Mouse (Mus musculus): ENCODE data around the gene Foxk1. TPM values are rescaled to one million over a fixed set of nuclear protein-coding genes. Genes with fewer than 3 reads are reported as not detected.

Gene Foxk1
- total RNA-seq, 2 experiments from 2014 or later: 38.7 to 40.5 TPM

GRCm38 (mm10) chr5:142439911-142440432 lies 38.7 kb downstream of the Foxk1 start:
- no peak for DNase-seq (ENCODE audit: low spot score in 2 of 2)
- intact Hi-C loops (cut with DNase I): loop anchor here (2.0 kb wide), 2 partner anchors 35 to 73 kb away; no protein-coding TSS in a partner anchor

- intact Hi-C loops (cut with DNase I): loop anchor here (2.0 kb wide), 2 partner anchors 36 to 74 kb away; no protein-coding TSS in a partner anchor
- peak in 1 of 2 experiments; percentile 67 for DNase-seq (ENCODE audit: low spot score in 2 of 2)
Measured at GRCm38 (mm10) chr5:142440451-142441147, 39.3 kb downstream of the Foxk1 start.

GRCm38 (mm10) chr5:142441332-142442044 lies 40.2 kb downstream of the Foxk1 start:
- intact Hi-C loops (cut with DNase I): loop anchor here (2.0 kb wide), 2 partner anchors 37 to 75 kb away; no protein-coding TSS in a partner anchor
- DNase-seq (ENCODE audit: low spot score in 2 of 2): no peak

DNA sequence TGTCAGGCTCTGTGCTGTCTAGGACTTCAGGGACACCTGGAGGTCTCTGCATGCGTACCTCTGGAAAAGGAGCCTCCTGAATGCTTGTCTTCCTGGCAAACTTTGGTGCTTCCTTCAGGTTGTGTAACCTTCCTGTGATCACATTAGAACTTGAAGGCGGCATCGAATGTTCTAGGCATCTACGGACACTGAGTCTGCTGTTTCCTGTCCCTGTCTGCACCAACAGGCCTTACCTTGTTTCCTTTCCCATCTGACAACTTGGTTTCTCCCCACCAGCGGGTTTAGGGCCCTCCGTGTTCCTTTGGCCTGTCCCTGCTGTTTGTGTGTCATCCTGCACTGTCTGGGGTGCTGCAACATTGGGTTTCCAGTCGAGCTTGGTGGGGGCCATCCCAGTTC lies 40.7 kb downstream of the Foxk1 start:
- no peak for DNase-seq (ENCODE audit: low spot score in 2 of 2)
- intact Hi-C loops (cut with DNase I): no loop called here

- intact Hi-C loops (cut with DNase I): no loop called here
- DNase-seq (ENCODE audit: low spot score in 2 of 2): no peak
Measured at GRCm38 (mm10) chr5:142443514-142443913, 42.2 kb downstream of the Foxk1 start.

DNA sequence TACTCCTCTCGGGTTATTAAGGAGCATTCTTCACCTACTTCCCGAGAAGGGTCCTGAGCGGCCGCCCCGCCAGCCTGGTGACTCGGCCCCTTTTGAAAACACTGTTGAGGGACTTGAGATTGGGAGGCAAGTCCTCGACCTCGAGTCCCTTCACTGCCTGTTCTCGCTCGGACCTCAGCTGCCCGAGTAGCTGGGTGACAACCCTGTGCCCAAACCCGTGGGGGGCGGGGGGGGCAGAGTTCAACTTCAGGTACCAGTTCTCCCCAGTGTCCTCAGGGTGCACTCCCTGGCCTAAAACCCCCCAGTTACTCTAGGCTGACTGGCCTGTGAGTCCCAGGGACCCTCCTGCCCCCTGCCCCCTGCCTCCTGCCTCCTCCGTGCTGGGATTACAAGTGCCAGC lies 42.7 kb downstream of the Foxk1 start:
- intact Hi-C loops (cut with DNase I): no loop called here
- DNase-seq (ENCODE audit: low spot score in 2 of 2): no peak

- DNase-seq (ENCODE audit: low spot score in 2 of 2): no peak
- intact Hi-C loops (cut with DNase I): loop anchor here (5.0 kb wide), 1 partner anchor 1598 kb away; no protein-coding TSS in a partner anchor
Measured at GRCm38 (mm10) chr5:142444791-142445531, 43.7 kb downstream of the Foxk1 start.

- intact Hi-C loops (cut with DNase I): loop anchor here (5.0 kb wide), 1 partner anchor 1598 kb away; no protein-coding TSS in a partner anchor
Measured at GRCm38 (mm10) chr5:142445709-142446108, 44.4 kb downstream of the Foxk1 start.

DNA sequence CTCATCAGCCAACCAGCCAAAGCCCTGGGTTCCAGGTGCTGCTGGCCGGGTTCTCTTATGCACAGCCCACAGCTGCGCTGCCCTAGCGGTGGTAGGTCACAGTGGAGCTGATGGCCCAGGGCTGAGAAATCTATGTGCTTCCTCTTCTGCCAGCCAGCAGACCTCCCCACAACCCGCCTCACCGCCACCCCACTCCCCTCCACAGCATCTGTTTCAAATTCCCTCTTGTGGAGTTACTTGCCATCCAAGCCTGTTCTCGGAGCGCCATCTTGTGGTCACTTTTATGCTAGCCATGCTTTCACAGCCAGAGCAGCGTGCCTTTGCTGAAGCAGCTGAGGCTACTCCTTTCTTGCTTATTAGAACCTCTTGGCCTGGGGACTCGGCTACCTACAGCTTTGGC lies 46.8 kb downstream of the Foxk1 start:
- intact Hi-C loops (cut with DNase I): loop anchor here (1.0 to 5.0 kb wide), 3 partner anchors 45 to 1601 kb away; no protein-coding TSS in a partner anchor
- peak; percentile 88 to 94 for DNase-seq (ENCODE audit: low spot score in 2 of 2)

More at GRCm38 (mm10) chr5:142445709-142446108, 44.4 kb downstream of the Foxk1 start:
- no peak for DNase-seq (ENCODE audit: low spot score in 2 of 2)

DNA sequence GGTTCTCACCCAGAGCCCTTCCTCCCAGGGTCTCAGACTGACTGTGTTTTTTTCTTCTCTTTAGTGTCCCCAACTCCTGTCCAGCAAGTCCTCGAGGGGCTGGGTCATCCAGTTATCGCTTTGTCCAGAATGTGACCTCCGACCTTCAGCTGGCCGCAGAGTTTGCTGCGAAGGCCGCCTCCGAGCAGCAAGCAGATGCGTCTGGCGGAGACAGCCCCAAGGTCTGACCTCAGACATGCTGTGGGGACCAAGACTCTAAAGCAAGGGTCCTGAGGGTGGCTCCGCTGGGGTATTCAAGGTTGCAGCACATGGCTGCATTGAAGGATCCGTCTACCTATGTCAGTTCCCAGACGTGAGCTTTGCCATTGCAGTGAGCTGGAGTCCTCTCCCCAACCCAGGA lies 47.3 kb downstream of the Foxk1 start:
- intact Hi-C loops (cut with DNase I): loop anchor here (1.0 to 5.0 kb wide), 3 partner anchors 46 to 1601 kb away; no protein-coding TSS in a partner anchor
- no peak for DNase-seq (ENCODE audit: low spot score in 2 of 2)

DNA sequence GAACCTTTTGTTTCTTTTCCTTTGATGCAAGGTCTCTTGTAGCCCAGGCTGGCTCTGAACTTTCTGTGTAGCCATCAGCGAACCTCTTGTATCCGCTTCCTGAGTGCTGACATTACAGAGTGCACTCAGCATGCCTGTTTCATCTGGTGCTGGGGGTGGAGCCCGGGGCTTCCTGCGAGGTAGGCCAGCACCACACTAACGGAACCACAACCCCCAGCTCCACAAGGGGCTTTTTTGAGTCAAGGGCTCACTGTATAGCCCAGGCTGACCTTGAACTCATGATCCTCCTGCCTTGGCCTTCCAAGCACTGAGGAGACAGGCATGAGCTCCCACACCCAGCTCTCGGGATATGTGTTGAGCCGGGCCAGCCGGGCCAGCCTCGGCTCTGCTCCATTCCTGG lies 49.5 kb downstream of the Foxk1 start:
- intact Hi-C loops (cut with DNase I): no loop called here
- DNase-seq (ENCODE audit: low spot score in 2 of 2): no peak

DNA sequence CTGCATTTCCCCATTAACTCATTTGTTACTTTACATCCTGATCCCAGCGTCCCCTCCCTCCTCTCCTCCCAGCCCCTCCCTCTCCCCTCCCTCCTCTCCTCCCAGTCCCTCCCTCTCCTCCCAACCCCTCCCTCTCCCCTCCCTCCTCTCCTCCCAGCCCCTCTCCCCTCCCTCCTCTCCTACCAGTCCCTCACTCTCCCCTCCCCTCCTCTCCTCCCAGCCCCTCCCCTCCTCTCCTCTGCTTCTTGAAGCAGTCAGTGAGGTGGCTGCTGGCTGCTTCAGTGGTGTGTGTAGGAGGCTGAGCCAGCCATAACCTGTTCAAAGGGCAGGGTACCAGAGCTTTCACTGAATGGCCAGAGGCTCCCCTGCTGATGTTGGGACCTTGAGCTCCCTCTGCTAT lies 50.5 kb downstream of the Foxk1 start:
- intact Hi-C loops (cut with DNase I): no loop called here
- no peak for DNase-seq (ENCODE audit: low spot score in 2 of 2)

DNA sequence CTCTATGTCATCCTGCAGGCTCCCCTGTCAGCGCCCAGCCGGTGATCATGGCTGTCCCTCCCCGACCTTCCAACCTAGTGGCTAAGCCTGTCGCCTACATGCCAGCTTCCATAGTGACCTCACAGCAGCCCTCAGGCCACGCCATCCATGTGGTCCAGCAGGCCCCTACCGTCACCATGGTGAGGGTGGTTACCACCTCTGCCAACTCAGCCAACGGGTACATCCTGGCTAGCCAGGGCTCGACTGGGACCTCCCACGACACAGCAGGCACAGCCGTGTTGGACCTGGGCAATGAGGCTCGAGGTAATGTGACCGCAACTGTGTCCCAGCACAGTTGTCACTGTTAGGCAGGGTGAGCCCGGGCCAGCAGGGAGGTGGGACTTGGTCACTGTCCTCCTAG lies 52.4 kb downstream of the Foxk1 start:
- DNase-seq (ENCODE audit: low spot score in 2 of 2): no peak
- intact Hi-C loops (cut with DNase I): no loop called here

DNA sequence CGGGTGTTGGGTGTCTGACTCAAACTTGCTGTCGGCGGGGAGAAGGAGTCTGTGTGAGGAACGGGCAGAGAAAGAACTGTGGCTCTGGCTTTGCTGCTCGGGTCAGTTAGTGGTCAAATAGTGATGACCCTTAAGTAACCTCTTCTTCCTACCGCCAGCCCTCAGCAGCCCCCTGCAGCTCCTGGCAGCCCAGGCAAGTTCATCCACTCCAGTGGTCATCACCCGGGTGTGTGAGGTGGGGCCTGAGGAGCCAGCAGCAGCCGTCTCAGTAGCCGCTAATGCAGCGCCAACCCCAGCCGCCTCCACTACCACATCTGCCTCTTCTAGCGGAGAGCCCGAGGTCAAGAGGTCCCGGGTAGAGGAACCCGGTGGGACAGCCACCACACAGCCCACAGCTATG lies 55.0 kb downstream of the Foxk1 start:
- no peak for DNase-seq (ENCODE audit: low spot score in 2 of 2)
- intact Hi-C loops (cut with DNase I): no loop called here

GRCm38 (mm10) chr5:142457345-142457744 lies 56.0 kb downstream of the Foxk1 start:
- intact Hi-C loops (cut with DNase I): no loop called here
- peak; percentile 44 to 81 for DNase-seq (ENCODE audit: low spot score in 2 of 2)

DNA sequence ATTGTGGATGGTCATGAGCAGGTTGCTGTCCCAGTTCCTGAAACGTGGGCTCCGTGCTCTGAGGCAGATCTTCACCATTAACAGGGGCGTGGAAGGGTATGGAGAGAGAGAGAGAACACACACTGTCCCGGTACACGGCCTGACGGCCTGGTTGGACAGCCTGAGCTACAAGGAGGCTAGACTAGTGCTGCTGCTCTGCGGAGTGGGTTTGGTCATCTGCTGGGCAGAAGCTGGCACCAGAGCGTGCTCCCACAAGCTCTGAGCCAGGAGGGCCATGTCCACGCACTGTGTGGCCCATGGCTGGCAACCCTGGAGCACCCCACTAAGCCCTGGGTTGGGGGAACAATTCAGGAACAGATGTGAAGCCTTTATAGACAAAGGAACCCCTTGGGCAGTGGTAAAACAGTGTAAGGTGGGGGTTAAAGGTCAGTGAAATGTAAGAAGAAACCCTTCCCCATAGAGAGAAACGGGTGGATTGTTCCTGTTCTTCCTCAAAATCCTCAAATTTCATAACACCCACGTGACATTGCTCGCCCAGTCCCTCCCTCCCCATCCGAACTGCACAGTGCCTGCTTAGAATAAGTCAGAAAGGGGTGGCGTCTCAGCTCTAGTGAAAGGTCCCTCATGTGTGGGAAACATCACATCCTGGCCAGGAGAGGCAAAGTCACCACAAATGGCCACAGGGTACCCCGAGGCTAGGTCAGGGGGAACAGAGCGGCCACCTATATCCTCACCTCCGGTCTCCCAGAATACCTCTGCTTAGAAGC lies 57.7 kb downstream of the Foxk1 start:
- DNase-seq (ENCODE audit: low spot score in 2 of 2): peak in 1 of 2 experiments; percentile 78
- intact Hi-C loops (cut with DNase I): no loop called here

DNA sequence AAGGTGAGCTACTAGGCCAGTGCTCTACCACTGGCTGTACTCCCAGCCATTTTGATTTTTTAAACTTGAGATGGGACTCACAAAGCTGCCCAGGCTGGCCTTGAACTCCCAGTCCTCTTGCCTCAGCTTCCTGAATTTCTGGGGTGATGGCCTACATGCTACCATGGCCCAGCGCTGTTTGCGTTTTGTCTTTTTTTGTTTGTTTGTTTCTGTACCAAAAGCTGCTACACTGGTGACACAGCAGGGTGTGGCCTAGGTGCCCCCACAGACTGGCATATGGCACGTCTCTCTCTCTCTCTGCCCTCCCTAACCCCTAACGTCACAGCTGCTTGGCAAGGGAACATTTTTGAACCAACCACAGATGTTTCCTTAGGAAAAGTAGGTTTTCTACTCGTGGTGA lies 58.5 kb downstream of the Foxk1 start:
- intact Hi-C loops (cut with DNase I): no loop called here

DNA sequence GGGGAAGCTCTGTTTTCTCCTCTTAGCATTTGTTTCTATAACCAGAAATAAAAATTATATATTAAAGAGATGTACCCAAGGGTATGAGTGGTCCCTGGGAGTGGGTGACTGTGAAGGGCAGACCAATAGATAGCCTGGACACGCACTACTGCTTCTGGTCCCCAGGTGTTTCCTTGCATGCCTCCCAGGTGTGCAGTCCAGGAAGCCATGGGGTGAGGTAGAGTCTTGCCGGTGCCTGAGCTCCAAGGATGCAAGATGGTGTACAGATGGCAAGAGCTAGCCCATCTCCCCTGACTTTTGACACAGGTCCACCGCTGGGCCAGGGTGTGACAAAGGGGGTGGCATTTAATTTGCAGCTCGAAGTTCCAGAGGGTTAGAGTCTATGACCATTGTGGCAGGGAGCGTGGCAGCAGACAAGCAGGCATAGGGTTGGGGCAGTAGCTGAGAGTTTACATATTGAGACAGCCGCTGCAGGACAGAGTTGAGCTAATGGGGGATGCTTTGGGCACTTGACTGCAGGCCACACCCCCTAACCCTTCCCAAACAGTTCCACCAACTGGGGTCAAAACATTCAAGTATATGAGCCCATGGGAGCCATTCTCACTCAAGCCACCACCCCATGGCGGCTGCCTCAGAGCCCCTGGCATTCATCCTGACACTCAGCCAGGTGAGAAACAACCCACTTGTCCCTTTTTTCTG lies 60.8 kb downstream of the Foxk1 start:
- intact Hi-C loops (cut with DNase I): no loop called here
- no peak for DNase-seq (ENCODE audit: low spot score in 2 of 2)

More for the DNA sequence above, 58.5 kb downstream of the Foxk1 start:
- DNase-seq (ENCODE audit: low spot score in 2 of 2): no peak

- DNase-seq (ENCODE audit: low spot score in 2 of 2): no peak
- intact Hi-C loops (cut with DNase I): no loop called here
Measured at GRCm38 (mm10) chr5:142462641-142462948, 61.3 kb downstream of the Foxk1 start.

All from left cerebral cortex, postnatal 25 days (tissue).